Mouse (Mus musculus) lung, postnatal 0 days (tissue): ENCODE results near the gene Fam204a.

Experiments used
- CTCF ChIP-seq: IDR thresholded peaks from 2 replicates; pipeline ENCODE4 v1.5.1; 2016; ENCODE audit warnings: antibody characterized with exemption, mild to moderate bottlenecking
- EP300 ChIP-seq: IDR thresholded peaks from 2 replicates; pipeline ENCODE4 v1.6.1; 2016; ENCODE audit warnings: antibody characterized with exemption, mild to moderate bottlenecking, control low read depth

DNA sequence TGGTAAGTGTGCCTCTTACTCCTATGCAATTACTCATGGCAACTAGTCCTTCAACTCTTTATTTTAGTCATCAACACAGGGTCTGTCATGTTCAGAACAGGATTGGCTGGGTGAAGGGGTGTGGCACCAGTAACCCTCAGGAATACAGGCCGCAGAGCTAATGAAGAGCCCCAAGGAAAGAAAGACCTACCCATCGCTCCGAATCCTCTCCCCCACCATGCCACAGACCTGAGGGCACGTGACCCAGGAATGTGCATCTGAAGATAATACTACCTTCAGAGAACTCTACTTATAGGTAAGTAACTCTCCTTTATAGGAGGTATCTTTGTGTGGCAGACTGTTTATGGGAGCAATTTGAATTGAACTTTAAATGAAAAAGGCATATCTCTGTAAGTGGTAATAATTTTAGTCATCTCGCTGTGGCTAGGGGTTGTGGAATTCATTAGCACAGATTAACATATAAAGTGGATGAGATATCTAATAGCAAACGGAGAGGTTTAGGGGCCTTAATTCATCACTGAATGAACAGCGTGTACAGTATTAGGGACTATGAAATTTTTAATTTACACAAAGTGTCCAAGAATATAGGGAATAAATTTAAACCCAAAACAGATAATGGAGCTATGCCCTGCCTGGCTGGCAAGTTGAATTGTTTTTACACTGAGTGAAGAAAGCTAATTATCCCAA lies 15.6 kb upstream of the Fam204a start:
- TF ChIP-seq CTCF: no peak
- no peak for TF ChIP-seq EP300
